Mouse (Mus musculus): Measurements from ENCODE around the gene Alpl.

GRCm38 (mm10) chr4:137753199-137753598 lies 43.0 kb downstream of the Alpl start:
- no peak for TF ChIP-seq POLR2A (IDR thresholded peaks at IDR 0.05; ENCODE audit: insufficient read length, low read depth)
- no peak for TF ChIP-seq E2F4 (IDR thresholded peaks at IDR 0.05; ENCODE audit: insufficient read depth)
- no peak for TF ChIP-seq CEBPB (IDR thresholded peaks at IDR 0.05; ENCODE audit: insufficient read depth, poor library complexity, severe bottlenecking)

Measured in myocyte (in vitro differentiated cells).